Mouse (Mus musculus): Measurements from ENCODE around the gene Hist1h2bb.
A peak's percentile ranks its signal among the peaks of the same experiment; 100 is the strongest.
"Not testable (repeated sequence)": the region's sequence is repeated elsewhere in the genome, so short reads cannot be mapped to it uniquely, and the experiment has no call there.

Gene Hist1h2bb

GRCm38 (mm10) chr13:23766772-23767171 is 20.2 kb downstream of the Hist1h2bb start:
- no peak for DNase-seq

- no peak for DNase-seq
These were observed 22.4 kb downstream of the Hist1h2bb start for GRCm38 (mm10) chr13:23768834-23769397.

DNA sequence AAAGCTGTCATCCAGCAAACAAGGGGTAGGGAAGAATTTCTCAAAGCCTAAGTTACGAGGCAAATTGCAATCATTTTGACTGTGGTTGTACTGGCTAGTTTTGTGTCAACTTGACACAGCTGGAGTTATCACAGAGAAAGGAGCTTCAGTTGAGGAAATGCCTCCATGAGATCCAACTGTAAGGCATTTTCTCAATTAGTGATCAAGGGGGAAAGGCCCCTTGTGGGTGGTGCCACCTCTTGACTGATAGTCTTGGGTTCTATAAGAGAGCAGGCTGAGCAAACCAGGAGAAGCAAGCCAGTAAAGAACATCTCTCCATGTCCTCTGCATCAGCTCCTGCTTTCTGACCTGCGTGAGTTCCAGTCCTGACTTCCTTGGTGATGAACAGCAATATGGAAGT is 23.1 kb downstream of the Hist1h2bb start, which contains the start of gene Trim38:
Gene Trim38, plus strand, starts transcription at position 301 of the 400 bp plus-strand sequence.
- not testable (repeated sequence) for DNase-seq

- DNase-seq: peak; percentile 51
These were observed 26.2 kb downstream of the Hist1h2bb start for GRCm38 (mm10) chr13:23772561-23773313.

DNA sequence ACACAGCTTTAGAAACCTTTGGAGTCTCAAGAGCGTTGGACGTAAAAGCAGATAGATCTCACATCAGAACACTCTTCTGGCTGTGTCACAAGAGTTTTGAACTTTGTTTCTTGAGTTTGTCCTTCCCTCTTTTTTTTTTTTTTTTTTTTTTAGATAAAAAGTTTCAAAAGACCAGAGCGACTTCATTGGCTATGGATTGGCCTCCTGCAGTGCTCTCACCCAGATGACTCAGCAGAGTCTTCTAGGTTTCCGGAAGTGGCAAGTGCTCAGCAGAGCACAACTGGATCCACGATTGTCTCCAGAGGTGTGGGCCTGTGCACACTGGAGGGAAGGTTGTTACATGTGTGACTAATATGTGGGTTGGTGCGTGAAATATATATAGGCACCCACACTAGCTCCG is 31.8 kb downstream of the Hist1h2bb start:
- no peak for DNase-seq

GRCm38 (mm10) chr13:23779025-23779424 is 32.5 kb downstream of the Hist1h2bb start:
- no peak for DNase-seq

DNA sequence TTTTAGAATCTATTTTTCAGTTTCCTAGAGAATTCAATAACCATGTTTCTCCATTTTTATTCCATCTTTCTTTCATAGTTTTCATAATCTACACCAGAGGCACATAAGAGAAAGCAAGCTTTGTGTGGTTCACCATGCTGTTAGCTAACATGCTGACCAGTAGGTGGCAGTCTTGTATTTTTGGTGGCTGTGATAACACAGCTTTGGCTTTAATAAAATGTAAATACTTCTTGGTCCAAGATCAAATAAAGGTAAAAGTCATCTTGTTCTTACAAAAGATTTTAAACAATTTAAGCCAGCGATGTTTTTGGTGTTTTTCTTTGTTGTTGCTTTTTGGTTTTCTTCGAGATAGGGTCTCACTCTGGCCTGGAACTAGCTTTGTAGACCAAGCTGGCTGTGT is 46.0 kb downstream of the Hist1h2bb start:
- peak; percentile 70 for DNase-seq

Data from lung, postnatal 10 days (tissue).